Mouse (Mus musculus): ENCODE measurements around the gene Olfr1357. TPM values are rescaled to one million over a fixed set of nuclear protein-coding genes. Genes with fewer than 3 reads are reported as not detected.
A peak's percentile ranks its signal among the peaks of the same experiment; 100 is the strongest.

Gene Olfr1357
- polyA plus RNA-seq, 2 experiments = not detected

GRCm38 (mm10) chr10:78607602-78608001 lies 10.3 kb downstream of the Olfr1357 start:
- no peak overlapping the region for H3K4me2 ChIP-seq (replicated peaks; ENCODE audit: low read depth, low read length, severe bottlenecking)
- WGBS = 83% methylated on average over 3 of the region's 3 CpGs
- no peak for TF ChIP-seq POLR2A (IDR thresholded peaks at IDR 0.05; ENCODE audit: borderline replicate concordance, extremely low read depth, insufficient read depth, insufficient read length)
- H3K27ac ChIP-seq (replicated peaks; ENCODE audit: low read depth, low read length) = no peak overlapping the region
- DNase-seq (ENCODE audit: low spot score) (no peak), ATAC-seq (ENCODE audit: low FRiP score, low read depth) (no peak)
- no peaks in the 10 kb centered on the region for H3K27me3 ChIP-seq (ENCODE audit: control insufficient read depth, insufficient read depth, low read length)
- no peaks in the 10 kb centered on the region for H3K4me1 ChIP-seq (ENCODE audit: control insufficient read depth, insufficient read depth, low read length)
- H3K9ac ChIP-seq (ENCODE audit: low read depth, low read length, severe bottlenecking) = no peak overlapping the region
- H3K36me3 ChIP-seq (ENCODE audit: control insufficient read depth, insufficient read depth, low read length) = no peaks in the 10 kb centered on the region
- no peak overlapping the region for H3K4me3 ChIP-seq (replicated peaks; ENCODE audit: low read length)
- H3K9me3 ChIP-seq (ENCODE audit: control insufficient read depth, low read length) = no peaks in the 10 kb centered on the region

- ATAC-seq (ENCODE audit: low FRiP score, low read depth) (no peak), DNase-seq (ENCODE audit: low spot score) (peak; percentile 28)
- H3K4me2 ChIP-seq (replicated peaks; ENCODE audit: low read depth, low read length, severe bottlenecking) = no peak overlapping the region
- no peaks in the 10 kb centered on the region for H3K36me3 ChIP-seq (ENCODE audit: control insufficient read depth, insufficient read depth, low read length)
- no peak overlapping the region for H3K4me3 ChIP-seq (replicated peaks; ENCODE audit: low read length)
- H3K27ac ChIP-seq (replicated peaks; ENCODE audit: low read depth, low read length) = no peak overlapping the region
- WGBS = 58% methylated on average over 3 of the region's 3 CpGs
- H3K27me3 ChIP-seq (ENCODE audit: control insufficient read depth, insufficient read depth, low read length) = no peaks in the 10 kb centered on the region
- no peaks in the 10 kb centered on the region for H3K4me1 ChIP-seq (ENCODE audit: control insufficient read depth, insufficient read depth, low read length)
- no peak overlapping the region for H3K9ac ChIP-seq (ENCODE audit: low read depth, low read length, severe bottlenecking)
- no peak for TF ChIP-seq POLR2A (IDR thresholded peaks at IDR 0.05; ENCODE audit: borderline replicate concordance, extremely low read depth, insufficient read depth, insufficient read length)
- no peaks in the 10 kb centered on the region for H3K9me3 ChIP-seq (ENCODE audit: control insufficient read depth, low read length)
Measured at GRCm38 (mm10) chr10:78605080-78605479, 12.8 kb downstream of the Olfr1357 start.

GRCm38 (mm10) chr10:78599865-78600264 lies 18.0 kb downstream of the Olfr1357 start:
- Histone ChIP-seq H3K9me3 (ENCODE audit: control insufficient read depth, low read length) (no peaks in the 10 kb centered on the region), H3K36me3 (ENCODE audit: control insufficient read depth, insufficient read depth, low read length) (no peaks in the 10 kb centered on the region), H3K27ac (replicated peaks; ENCODE audit: low read depth, low read length) (no peak overlapping the region), H3K27me3 (ENCODE audit: control insufficient read depth, insufficient read depth, low read length) (no peaks in the 10 kb centered on the region), H3K9ac (ENCODE audit: low read depth, low read length, severe bottlenecking) (no peak overlapping the region), H3K4me1 (ENCODE audit: control insufficient read depth, insufficient read depth, low read length) (no peaks in the 10 kb centered on the region), H3K4me3 (replicated peaks; ENCODE audit: low read length) (no peak overlapping the region), H3K4me2 (replicated peaks; ENCODE audit: low read depth, low read length, severe bottlenecking) (no peak overlapping the region)
- 83% methylated on average over 5 of the region's 5 CpGs for WGBS
- DNase-seq (ENCODE audit: low spot score) (no peak), ATAC-seq (ENCODE audit: low FRiP score, low read depth) (no peak)
- TF ChIP-seq POLR2A (IDR thresholded peaks at IDR 0.05; ENCODE audit: borderline replicate concordance, extremely low read depth, insufficient read depth, insufficient read length) = no peak

GRCm38 (mm10) chr10:78594566-78594965 lies 23.3 kb downstream of the Olfr1357 start:
- H3K4me2 ChIP-seq (replicated peaks; ENCODE audit: low read depth, low read length, severe bottlenecking) = no peak overlapping the region
- no peak overlapping the region for H3K27ac ChIP-seq (replicated peaks; ENCODE audit: low read depth, low read length)
- no peak for TF ChIP-seq POLR2A (IDR thresholded peaks at IDR 0.05; ENCODE audit: borderline replicate concordance, extremely low read depth, insufficient read depth, insufficient read length)
- H3K4me3 ChIP-seq (replicated peaks; ENCODE audit: low read length) = no peak overlapping the region
- H3K36me3 ChIP-seq (ENCODE audit: control insufficient read depth, insufficient read depth, low read length) = peaks cover 5% of the 10 kb centered on the region
- no peaks in the 10 kb centered on the region for H3K9me3 ChIP-seq (ENCODE audit: control insufficient read depth, low read length)
- peaks cover 12% of the 10 kb centered on the region for H3K4me1 ChIP-seq (ENCODE audit: control insufficient read depth, insufficient read depth, low read length)
- DNase-seq (ENCODE audit: low spot score) (no peak), ATAC-seq (ENCODE audit: low FRiP score, low read depth) (no peak)
- no peaks in the 10 kb centered on the region for H3K27me3 ChIP-seq (ENCODE audit: control insufficient read depth, insufficient read depth, low read length)
- H3K9ac ChIP-seq (ENCODE audit: low read depth, low read length, severe bottlenecking) = no peak overlapping the region

- ATAC-seq (ENCODE audit: low FRiP score, low read depth) (no peak), DNase-seq (ENCODE audit: low spot score) (no peak)
- peaks cover 9% of the 10 kb centered on the region for H3K36me3 ChIP-seq (ENCODE audit: control insufficient read depth, insufficient read depth, low read length)
- peaks cover 12% of the 10 kb centered on the region for H3K4me1 ChIP-seq (ENCODE audit: control insufficient read depth, insufficient read depth, low read length)
- no peak overlapping the region for H3K4me3 ChIP-seq (replicated peaks; ENCODE audit: low read length)
- no peak overlapping the region for H3K27ac ChIP-seq (replicated peaks; ENCODE audit: low read depth, low read length)
- TF ChIP-seq POLR2A (IDR thresholded peaks at IDR 0.05; ENCODE audit: borderline replicate concordance, extremely low read depth, insufficient read depth, insufficient read length) = no peak
- H3K9ac ChIP-seq (ENCODE audit: low read depth, low read length, severe bottlenecking) = no peak overlapping the region
- 66% methylated on average over 6 of the region's 6 CpGs for WGBS
- no peaks in the 10 kb centered on the region for H3K9me3 ChIP-seq (ENCODE audit: control insufficient read depth, low read length)
- H3K27me3 ChIP-seq (ENCODE audit: control insufficient read depth, insufficient read depth, low read length) = no peaks in the 10 kb centered on the region
- no peak overlapping the region for H3K4me2 ChIP-seq (replicated peaks; ENCODE audit: low read depth, low read length, severe bottlenecking)
Measured at GRCm38 (mm10) chr10:78594157-78594556, 23.7 kb downstream of the Olfr1357 start.

- H3K27ac ChIP-seq (replicated peaks; ENCODE audit: low read depth, low read length) = no peak overlapping the region
- H3K27me3 ChIP-seq (ENCODE audit: control insufficient read depth, insufficient read depth, low read length) = no peaks in the 10 kb centered on the region
- H3K9me3 ChIP-seq (ENCODE audit: control insufficient read depth, low read length) = no peaks in the 10 kb centered on the region
- no peak overlapping the region for H3K4me3 ChIP-seq (replicated peaks; ENCODE audit: low read length)
- ATAC-seq (ENCODE audit: low FRiP score, low read depth) = no peak
- H3K36me3 ChIP-seq (ENCODE audit: control insufficient read depth, insufficient read depth, low read length) = peaks cover 13% of the 10 kb centered on the region
- H3K4me1 ChIP-seq (ENCODE audit: control insufficient read depth, insufficient read depth, low read length) = peaks cover 12% of the 10 kb centered on the region
- no peak for DNase-seq (ENCODE audit: low spot score)
- no peak overlapping the region for H3K9ac ChIP-seq (ENCODE audit: low read depth, low read length, severe bottlenecking)
- TF ChIP-seq POLR2A (IDR thresholded peaks at IDR 0.05; ENCODE audit: borderline replicate concordance, extremely low read depth, insufficient read depth, insufficient read length) = no peak
- 91% methylated on average over 5 of the region's 5 CpGs for WGBS
- H3K4me2 ChIP-seq (replicated peaks; ENCODE audit: low read depth, low read length, severe bottlenecking) = no peak overlapping the region
Measured at GRCm38 (mm10) chr10:78593736-78594135, 24.1 kb downstream of the Olfr1357 start.
